Mouse (Mus musculus): ENCODE results near the gene Slpi.

Gene Slpi

GRCm38 (mm10) chr2:164421306-164421705 is 32.4 kb upstream of the Slpi start:
- no peak for DNase-seq (ENCODE audit: low read depth)

- DNase-seq (ENCODE audit: low read depth), result no peak
Observed at GRCm38 (mm10) chr2:164419489-164419888, 30.6 kb upstream of the Slpi start.

- DNase-seq (ENCODE audit: low read depth), result no peak
Observed at GRCm38 (mm10) chr2:164418308-164418875, 29.5 kb upstream of the Slpi start.

- peak; percentile 6 for DNase-seq (ENCODE audit: low read depth)
Observed at GRCm38 (mm10) chr2:164417198-164417597, 28.3 kb upstream of the Slpi start.

- no peak for DNase-seq (ENCODE audit: low read depth)
Observed at GRCm38 (mm10) chr2:164414581-164414980, 25.7 kb upstream of the Slpi start.

- DNase-seq (ENCODE audit: low read depth), result no peak
Observed at GRCm38 (mm10) chr2:164414167-164414566, 25.3 kb upstream of the Slpi start.

- DNase-seq (ENCODE audit: low read depth), result no peak
Observed at GRCm38 (mm10) chr2:164407708-164408107, 18.8 kb upstream of the Slpi start.

GRCm38 (mm10) chr2:164405519-164405918 is 16.6 kb upstream of the Slpi start:
- DNase-seq (ENCODE audit: low read depth), result no peak

GRCm38 (mm10) chr2:164405060-164405459 is 16.2 kb upstream of the Slpi start, which contains the start of gene Matn4:
Matn4 (minus strand) TSS chr2:164405160.
- no peak for DNase-seq (ENCODE audit: low read depth)

GRCm38 (mm10) chr2:164404082-164404990 is 15.4 kb upstream of the Slpi start:
- no peak for DNase-seq (ENCODE audit: low read depth)

- no peak for DNase-seq (ENCODE audit: low read depth)
Observed at GRCm38 (mm10) chr2:164403396-164404081, 14.6 kb upstream of the Slpi start.

GRCm38 (mm10) chr2:164402906-164403305 is 14.0 kb upstream of the Slpi start, which contains the start of gene Rbpjl:
Rbpjl (plus strand) TSS chr2:164403141.
- peak; percentile 27 for DNase-seq (ENCODE audit: low read depth)

GRCm38 (mm10) chr2:164396911-164397310 is 8.0 kb upstream of the Slpi start:
- DNase-seq (ENCODE audit: low read depth), result no peak

- no peak for DNase-seq (ENCODE audit: low read depth)
Observed at GRCm38 (mm10) chr2:164396076-164396475, 7.2 kb upstream of the Slpi start.

GRCm38 (mm10) chr2:164393126-164393525 is 4.2 kb upstream of the Slpi start:
- DNase-seq (ENCODE audit: low read depth), result no peak

- no peak for DNase-seq (ENCODE audit: low read depth)
Observed at GRCm38 (mm10) chr2:164389499-164389898, 604 bp upstream of the Slpi start.

- DNase-seq (ENCODE audit: low read depth), result no peak
Observed at GRCm38 (mm10) chr2:164386953-164387352, 1.9 kb downstream of the Slpi start.

- no peak for DNase-seq (ENCODE audit: low read depth)
Observed at GRCm38 (mm10) chr2:164385927-164386763, 2.8 kb downstream of the Slpi start.

GRCm38 (mm10) chr2:164383656-164384399 is 5.1 kb downstream of the Slpi start:
- no peak for DNase-seq (ENCODE audit: low read depth)

GRCm38 (mm10) chr2:164382971-164383370 is 5.9 kb downstream of the Slpi start:
- no peak for DNase-seq (ENCODE audit: low read depth)

GRCm38 (mm10) chr2:164381726-164382125 is 7.2 kb downstream of the Slpi start:
- no peak for DNase-seq (ENCODE audit: low read depth)

Measured in c-Kit-positive CD71-positive TER-119-negative erythroid progenitor cells, embryonic 14.5 days (primary cell).